Mouse (Mus musculus): ENCODE measurements around the gene Ces2e. TPM values are rescaled to one million over a fixed set of nuclear protein-coding genes. Genes with fewer than 3 reads are reported as not detected.

The Ces2e gene
- 5.0 TPM for polyA plus RNA-seq (2014; fragmentation: Illumina TruSeq; extraction: RNeasy Lipid Tissue Mini Kit (QIAGEN cat#74804); ENCODE audit: low read depth, low replicate concordance)

GRCm38 (mm10) chr8:104925972-104926596 is at the start of gene Ces2e:
Gene Ces2e (plus strand): TSS chr8:104926260.

GRCm38 (mm10) chr8:104947056-104947455 is 21.0 kb downstream of the Ces2e start, which contains the start of gene Ces2f:
Gene Ces2f (plus strand): TSS chr8:104947356.

GRCm38 (mm10) chr8:104961537-104961961 is 35.5 kb downstream of the Ces2e start, which contains the start of gene Ces2g:
Gene Ces2g (plus strand): TSS chr8:104961718.

Other genes with a start within 250 kb of the Ces2e start
- gene Ces2a, start 192.3 kb upstream of the Ces2e start, polyA plus RNA-seq (2014; fragmentation: Illumina TruSeq; extraction: RNeasy Lipid Tissue Mini Kit (QIAGEN cat#74804); ENCODE audit: low read depth, low replicate concordance), result not detected
- gene Ces2b, start 94.7 kb upstream of the Ces2e start, polyA plus RNA-seq (2014; fragmentation: Illumina TruSeq; extraction: RNeasy Lipid Tissue Mini Kit (QIAGEN cat#74804); ENCODE audit: low read depth, low replicate concordance), result not detected
- not detected for gene Ces2c, start 79.2 kb upstream of the Ces2e start, polyA plus RNA-seq (2014; fragmentation: Illumina TruSeq; extraction: RNeasy Lipid Tissue Mini Kit (QIAGEN cat#74804); ENCODE audit: low read depth, low replicate concordance)
- gene Ces2f, start 21.1 kb downstream of the Ces2e start, polyA plus RNA-seq (2014; fragmentation: Illumina TruSeq; extraction: RNeasy Lipid Tissue Mini Kit (QIAGEN cat#74804); ENCODE audit: low read depth, low replicate concordance), result not detected
- gene Ces2g, start 35.5 kb downstream of the Ces2e start, polyA plus RNA-seq (2014; fragmentation: Illumina TruSeq; extraction: RNeasy Lipid Tissue Mini Kit (QIAGEN cat#74804); ENCODE audit: low read depth, low replicate concordance), result 3.9 TPM
- not detected for gene Ces2h, start 74.6 kb downstream of the Ces2e start, polyA plus RNA-seq (2014; fragmentation: Illumina TruSeq; extraction: RNeasy Lipid Tissue Mini Kit (QIAGEN cat#74804); ENCODE audit: low read depth, low replicate concordance)
- not detected for gene Ces3a, start 122.3 kb downstream of the Ces2e start, polyA plus RNA-seq (2014; fragmentation: Illumina TruSeq; extraction: RNeasy Lipid Tissue Mini Kit (QIAGEN cat#74804); ENCODE audit: low read depth, low replicate concordance)
- gene Ces3b, start 157.5 kb downstream of the Ces2e start, polyA plus RNA-seq (2014; fragmentation: Illumina TruSeq; extraction: RNeasy Lipid Tissue Mini Kit (QIAGEN cat#74804); ENCODE audit: low read depth, low replicate concordance), result not detected
- not detected for gene Ces4a, start 205.5 kb downstream of the Ces2e start, polyA plus RNA-seq (2014; fragmentation: Illumina TruSeq; extraction: RNeasy Lipid Tissue Mini Kit (QIAGEN cat#74804); ENCODE audit: low read depth, low replicate concordance)
- gene Cbfb, start 244.4 kb downstream of the Ces2e start, polyA plus RNA-seq (2014; fragmentation: Illumina TruSeq; extraction: RNeasy Lipid Tissue Mini Kit (QIAGEN cat#74804); ENCODE audit: low read depth, low replicate concordance), result 305 TPM

Measured in adrenal gland, adult 10 weeks (tissue).